Mouse (Mus musculus) liver, embryonic 15.5 days (tissue): Measurements from ENCODE around the gene Adamts16. TPM values are rescaled to one million over a fixed set of nuclear protein-coding genes. Genes with fewer than 3 reads are reported as not detected.

Experiments used
- ATAC-seq: fragments of 200-750 bp; cut with Nextera tagmentation; 2 replicates; pipeline ENCODE4 v1.8.0; 2017; ENCODE audit warnings: moderate number of reproducible peaks, mild to moderate bottlenecking, moderate library complexity; ENCODE audit not compliant: insufficient read depth
- H3K27ac ChIP-seq: fragments of 300-500 bp; sonication (generic); replicated peaks from 2 replicates; pipeline ENCODE4 v1.5.1; 2015; ENCODE audit warnings: mild to moderate bottlenecking, inconsistent platforms
- H3K27me3 ChIP-seq: fragments of 300-500 bp; sonication (generic); 2 replicates; pipeline ENCODE4 v1.6.1; 2015; ENCODE audit warnings: mild to moderate bottlenecking, inconsistent platforms
- H3K36me3 ChIP-seq: fragments of 300-500 bp; sonication (generic); replicated peaks from 2 replicates; pipeline ENCODE4 v1.6.1; 2015; ENCODE audit warnings: moderate library complexity, mild to moderate bottlenecking, inconsistent platforms
- H3K4me1 ChIP-seq: fragments of 300-500 bp; sonication (generic); replicated peaks from 2 replicates; pipeline ENCODE4 v1.6.1; 2015; ENCODE audit warnings: inconsistent platforms
- H3K4me2 ChIP-seq: fragments of 300-500 bp; sonication (generic); 2 replicates; pipeline ENCODE4 v1.6.1; 2015; ENCODE audit warnings: moderate library complexity, mild to moderate bottlenecking, inconsistent platforms
- H3K4me3 ChIP-seq: fragments of 300-500 bp; sonication (generic); replicated peaks from 2 replicates; pipeline ENCODE4 v1.5.1; 2015; ENCODE audit warnings: mild to moderate bottlenecking, inconsistent platforms
- H3K9ac ChIP-seq: fragments of 300-500 bp; sonication (generic); 2 replicates; pipeline ENCODE4 v1.6.1; 2015; ENCODE audit warnings: moderate library complexity, mild to moderate bottlenecking, inconsistent platforms
- H3K9me3 ChIP-seq: fragments of 300-500 bp; sonication (generic); replicated peaks from 2 replicates; pipeline ENCODE4 v1.6.1; 2016; ENCODE audit warnings: inconsistent platforms
- WGBS: fragments of 180-500 bp; shearing (Covaris S2); methylation state at CpG from one replicate; pipeline ENCODE4 v1.1.7; 2015; ENCODE audit warnings: mixed read lengths; ENCODE audit not compliant: insufficient replicate concordance; 5-methylcytosine and 5-hydroxymethylcytosine counted together
- polyA plus RNA-seq: library from polyadenylated mRNA; unstranded; fragments of >200 nt; fragmentation: Nextera tagmentation; extraction: Ambion mirVana; gene quantifications from 2 replicates; pipeline ENCODE4 v1.2.1, GENCODE M21; 2015

Adamts16 gene
- polyA plus RNA-seq, 1 experiment from 2014 or later = 0.15 TPM

- Histone ChIP-seq H3K27me3 (no peaks in the 10 kb centered on the region), H3K36me3 (no peaks in the 10 kb centered on the region), H3K9me3 (no peaks in the 10 kb centered on the region), H3K27ac (no peak overlapping the region; the same call in 1 of the 2 replicates), H3K4me3 (no peak overlapping the region), H3K4me1 (peaks cover 3% of the 10 kb centered on the region; the same call in 1 of the 2 replicates), H3K9ac (no peak overlapping the region), H3K4me2 (no peak overlapping the region)
- 43% methylated on average over 5 of the region's 5 CpGs for WGBS
- ATAC-seq = peak; percentile 81
These were observed 134.3 kb downstream of the Adamts16 start for GRCm38 (mm10) chr13:70707158-70707854.

DNA sequence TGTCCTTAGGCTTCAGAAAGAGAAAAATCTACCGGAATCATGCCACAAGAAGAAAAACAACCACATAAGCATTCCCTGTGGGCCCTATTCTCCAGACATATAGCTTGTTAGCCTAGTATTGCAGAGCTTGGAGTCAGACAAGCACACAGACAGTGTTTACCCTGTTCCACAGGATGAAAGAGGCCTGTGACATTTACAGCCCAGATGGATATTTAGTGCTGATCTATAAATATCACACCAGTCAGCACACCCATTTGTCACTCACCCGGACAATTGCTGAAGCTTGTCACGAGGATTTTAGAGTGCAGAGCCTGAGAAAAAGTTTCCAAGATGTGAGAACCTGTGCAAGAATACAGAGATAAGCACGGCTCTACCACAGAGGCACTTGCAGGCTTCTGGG lies 138.7 kb downstream of the Adamts16 start:
- H3K9me3 ChIP-seq = no peaks in the 10 kb centered on the region
- no peak overlapping the region for H3K4me2 ChIP-seq
- H3K36me3 ChIP-seq = no peaks in the 10 kb centered on the region
- H3K9ac ChIP-seq = no peak overlapping the region
- H3K4me1 ChIP-seq = no peaks in the 10 kb centered on the region
- H3K4me3 ChIP-seq = no peak overlapping the region
- no peaks in the 10 kb centered on the region for H3K27me3 ChIP-seq
- ATAC-seq = no peak
- H3K27ac ChIP-seq = no peak overlapping the region
- WGBS = 32% methylated on average over 4 of the region's 4 CpGs

DNA sequence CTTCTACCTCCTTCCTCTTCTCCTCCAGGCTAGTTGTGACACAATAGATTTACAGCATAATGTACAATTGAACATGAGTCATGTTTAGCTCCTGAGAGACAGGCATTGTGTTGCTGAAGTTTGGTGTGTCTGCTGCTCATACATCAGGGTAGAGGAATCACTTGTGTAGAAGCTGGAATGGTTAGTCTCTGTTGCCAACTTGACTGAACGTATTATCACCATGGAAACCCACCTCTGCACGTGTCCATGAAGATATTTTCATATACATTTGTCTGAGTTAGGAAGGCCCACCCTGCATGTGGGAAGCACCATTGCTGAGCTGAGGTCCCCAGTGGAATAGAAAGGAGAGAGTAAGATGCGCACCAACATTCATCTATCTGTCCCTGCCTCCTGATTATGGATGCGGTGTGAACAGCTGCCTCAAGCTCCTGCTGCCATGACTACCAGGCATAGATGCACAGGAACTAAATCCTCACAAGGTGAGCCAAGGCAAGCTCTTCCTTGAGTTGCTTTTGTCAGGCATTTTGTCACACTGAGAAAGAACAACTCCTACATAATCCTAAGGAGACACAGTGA lies 142.7 kb downstream of the Adamts16 start:
- no peak for ATAC-seq
- Histone ChIP-seq H3K9me3 (no peaks in the 10 kb centered on the region), H3K27me3 (no peaks in the 10 kb centered on the region), H3K9ac (no peak overlapping the region), H3K36me3 (no peaks in the 10 kb centered on the region), H3K4me3 (no peak overlapping the region), H3K4me1 (no peaks in the 10 kb centered on the region), H3K4me2 (no peak overlapping the region), H3K27ac (no peak overlapping the region)
- WGBS = 65% methylated on average over 4 of the region's 4 CpGs

- 31% methylated on average over 2 of the region's 2 CpGs for WGBS
- no peak overlapping the region for H3K27ac ChIP-seq
- no peak overlapping the region for H3K4me2 ChIP-seq
- no peak overlapping the region for H3K4me3 ChIP-seq
- no peak overlapping the region for H3K9ac ChIP-seq
- H3K9me3 ChIP-seq = no peaks in the 10 kb centered on the region
- no peaks in the 10 kb centered on the region for H3K4me1 ChIP-seq
- no peaks in the 10 kb centered on the region for H3K27me3 ChIP-seq
- no peaks in the 10 kb centered on the region for H3K36me3 ChIP-seq
- ATAC-seq = no peak
These were observed 152.1 kb downstream of the Adamts16 start for GRCm38 (mm10) chr13:70689452-70689960.

DNA sequence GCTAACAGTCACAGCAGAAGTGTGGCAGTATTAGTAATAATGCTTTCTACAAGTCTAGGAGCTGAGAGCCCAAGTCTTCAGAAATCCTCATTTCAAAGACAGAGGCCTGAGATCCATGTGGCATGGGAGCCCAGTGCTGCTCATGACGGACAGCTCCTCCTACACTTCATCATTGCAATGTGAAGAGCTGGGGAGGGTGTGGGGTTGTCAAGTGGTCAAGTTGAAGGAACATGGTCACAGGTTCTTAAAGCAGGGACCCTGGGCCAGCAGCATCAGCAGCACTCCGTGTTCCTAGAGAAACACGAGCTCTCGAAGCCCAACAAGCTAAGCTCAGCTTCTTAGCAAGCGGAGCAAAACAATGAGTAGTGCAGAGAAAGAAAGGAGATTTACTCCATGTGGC lies 155.8 kb downstream of the Adamts16 start:
- 65% methylated on average over 5 of the region's 5 CpGs for WGBS
- no peaks in the 10 kb centered on the region for H3K27me3 ChIP-seq
- no peak overlapping the region for H3K4me2 ChIP-seq
- no peak for ATAC-seq
- H3K36me3 ChIP-seq = no peaks in the 10 kb centered on the region
- H3K4me3 ChIP-seq = no peak overlapping the region
- H3K4me1 ChIP-seq = no peaks in the 10 kb centered on the region
- H3K27ac ChIP-seq = no peak overlapping the region
- H3K9ac ChIP-seq = no peak overlapping the region
- H3K9me3 ChIP-seq = no peaks in the 10 kb centered on the region

DNA sequence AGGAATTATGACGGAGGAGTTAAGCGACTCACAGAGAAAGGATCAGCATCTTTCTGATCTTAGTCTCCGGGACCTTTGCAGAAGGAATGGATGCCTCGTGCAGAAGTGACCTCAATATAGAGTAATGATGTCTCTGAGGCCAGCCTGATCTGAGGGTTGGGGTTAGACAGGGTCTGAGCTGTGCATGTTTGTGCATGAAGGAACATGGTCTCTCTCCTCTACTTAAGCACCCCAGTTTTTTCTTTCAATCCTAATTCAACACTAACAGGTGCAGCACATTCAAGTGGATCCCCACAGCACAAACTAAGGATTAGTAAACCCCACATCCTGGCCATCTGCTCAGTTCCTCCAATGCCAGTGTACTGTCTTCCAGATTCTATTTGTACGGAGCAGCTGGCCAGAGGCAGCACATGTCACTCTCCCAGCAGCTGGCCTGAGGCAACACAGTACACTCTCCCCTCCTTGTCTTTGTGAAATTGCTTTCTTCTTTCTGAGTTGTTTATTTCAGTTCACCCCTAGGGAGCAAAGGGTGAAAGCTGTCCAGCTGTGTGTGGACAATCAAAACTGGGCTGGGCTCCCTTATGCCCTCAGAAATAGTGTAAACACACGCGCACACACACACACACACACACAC lies 156.5 kb downstream of the Adamts16 start:
- no peak for ATAC-seq
- H3K4me2 ChIP-seq = no peak overlapping the region
- H3K4me1 ChIP-seq = no peaks in the 10 kb centered on the region
- H3K27ac ChIP-seq = no peak overlapping the region
- no peak overlapping the region for H3K4me3 ChIP-seq
- H3K9me3 ChIP-seq = no peaks in the 10 kb centered on the region
- no peak overlapping the region for H3K9ac ChIP-seq
- no peaks in the 10 kb centered on the region for H3K36me3 ChIP-seq
- H3K27me3 ChIP-seq = no peaks in the 10 kb centered on the region
- 68% methylated on average over 7 of the region's 7 CpGs for WGBS

GRCm38 (mm10) chr13:70681411-70682183 lies 160.0 kb downstream of the Adamts16 start:
- no peak overlapping the region for H3K4me2 ChIP-seq
- no peaks in the 10 kb centered on the region for H3K36me3 ChIP-seq
- WGBS = 65% methylated on average over 7 of the region's 7 CpGs
- no peaks in the 10 kb centered on the region for H3K9me3 ChIP-seq
- no peaks in the 10 kb centered on the region for H3K4me1 ChIP-seq
- H3K9ac ChIP-seq = no peak overlapping the region
- H3K27me3 ChIP-seq = no peaks in the 10 kb centered on the region
- H3K27ac ChIP-seq = no peak overlapping the region
- no peak for ATAC-seq
- no peak overlapping the region for H3K4me3 ChIP-seq

DNA sequence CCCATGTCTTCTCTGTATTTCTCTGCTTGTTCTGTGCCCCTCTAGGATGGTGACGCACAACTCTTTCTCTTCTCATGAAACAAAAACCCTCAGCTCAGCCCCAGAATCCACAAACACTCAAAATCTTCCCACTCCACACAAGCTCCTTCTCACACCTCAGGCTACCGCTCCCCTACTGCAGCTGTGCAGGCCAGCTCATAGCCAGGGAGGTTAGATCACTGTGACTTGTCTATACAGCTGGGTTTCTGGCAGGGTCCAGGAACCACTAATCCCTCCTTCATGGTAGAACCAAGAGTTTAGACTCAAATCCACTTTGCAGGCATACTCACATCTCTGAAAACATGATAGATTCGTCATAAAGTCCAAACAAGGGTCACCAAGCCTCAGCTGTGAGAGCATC lies 161.3 kb downstream of the Adamts16 start:
- no peak overlapping the region for H3K27ac ChIP-seq
- no peaks in the 10 kb centered on the region for H3K4me1 ChIP-seq

More for the DNA sequence above, 161.3 kb downstream of the Adamts16 start:
- Histone ChIP-seq H3K9me3 (no peaks in the 10 kb centered on the region), H3K4me2 (no peak overlapping the region), H3K36me3 (no peaks in the 10 kb centered on the region), H3K4me3 (no peak overlapping the region), H3K9ac (no peak overlapping the region), H3K27me3 (no peaks in the 10 kb centered on the region)
- no peak for ATAC-seq
- WGBS = 64% methylated on average over 3 of the region's 3 CpGs

Other genes starting within 250 kb of the Adamts16 start
- gene Ice1, start 204.2 kb downstream of the Adamts16 start, polyA plus RNA-seq = 3.8 and 4.1 TPM in 2 replicates